Mouse (Mus musculus) erythroid progenitor cell, adult 5-6 weeks (primary cell): ENCODE data around the gene H2-Ke6. TPM values are rescaled to one million over a fixed set of nuclear protein-coding genes. Genes with fewer than 3 reads are reported as not detected.
A peak's percentile ranks its signal among the peaks of the same experiment; 100 is the strongest.
"Not testable (repeated sequence)": the region's sequence is repeated elsewhere in the genome, so short reads cannot be mapped to it uniquely, and the experiment has no call there.

Experiments
- ATAC-seq: replicated peaks from 2 replicates; pipeline ENCODE4 v1.8.0; 2016; ENCODE audit warnings: moderate number of reproducible peaks, mild to moderate bottlenecking, moderate TSS enrichment, inconsistent platforms; ENCODE audit not compliant: poor library complexity, low FRiP score, severe bottlenecking
- total RNA-seq, 2 experiments: library from RNA; stranded (forward) in 1 of 2; stranded (reverse) in 1 of 2; fragments of 150-400 nt in 1 of 2; fragments of 186-747, 209-891 nt in 1 of 2; gene quantifications; 2 replicates each; pipeline versions ENCODE4 v1.2.3 to v1.2.4; 2015 to 2017; ENCODE audit warnings: low replicate concordance in 2 of 2

Gene H2-Ke6
- total RNA-seq, 2 experiments from 2014 or later = 10.8 to 50.3 TPM

DNA sequence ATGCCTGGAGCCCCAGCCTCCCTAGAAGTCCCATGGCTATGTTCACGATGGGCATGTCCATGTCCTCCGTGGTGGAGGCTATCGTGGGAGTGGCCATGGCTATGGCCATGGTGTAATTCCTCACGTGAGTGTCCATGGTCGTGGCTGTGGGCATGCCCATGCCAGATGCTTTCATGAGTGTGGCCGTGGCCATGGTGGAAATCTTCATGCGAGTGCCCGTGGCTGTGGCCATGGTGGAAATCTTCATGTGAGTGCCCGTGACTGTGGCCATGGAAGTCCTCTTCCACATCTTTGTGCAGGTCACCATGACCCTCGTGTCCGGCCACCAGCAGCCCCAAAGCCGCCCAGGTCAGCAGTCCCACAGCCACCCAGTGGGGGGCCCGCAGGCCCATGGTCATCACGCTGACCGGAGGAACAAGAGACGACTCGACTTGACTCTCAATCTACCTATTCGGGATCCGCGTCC lies 3.0 kb upstream of the H2-Ke6 start:
- peak; percentile 5; the same call in 1 of the 2 replicates for ATAC-seq

DNA sequence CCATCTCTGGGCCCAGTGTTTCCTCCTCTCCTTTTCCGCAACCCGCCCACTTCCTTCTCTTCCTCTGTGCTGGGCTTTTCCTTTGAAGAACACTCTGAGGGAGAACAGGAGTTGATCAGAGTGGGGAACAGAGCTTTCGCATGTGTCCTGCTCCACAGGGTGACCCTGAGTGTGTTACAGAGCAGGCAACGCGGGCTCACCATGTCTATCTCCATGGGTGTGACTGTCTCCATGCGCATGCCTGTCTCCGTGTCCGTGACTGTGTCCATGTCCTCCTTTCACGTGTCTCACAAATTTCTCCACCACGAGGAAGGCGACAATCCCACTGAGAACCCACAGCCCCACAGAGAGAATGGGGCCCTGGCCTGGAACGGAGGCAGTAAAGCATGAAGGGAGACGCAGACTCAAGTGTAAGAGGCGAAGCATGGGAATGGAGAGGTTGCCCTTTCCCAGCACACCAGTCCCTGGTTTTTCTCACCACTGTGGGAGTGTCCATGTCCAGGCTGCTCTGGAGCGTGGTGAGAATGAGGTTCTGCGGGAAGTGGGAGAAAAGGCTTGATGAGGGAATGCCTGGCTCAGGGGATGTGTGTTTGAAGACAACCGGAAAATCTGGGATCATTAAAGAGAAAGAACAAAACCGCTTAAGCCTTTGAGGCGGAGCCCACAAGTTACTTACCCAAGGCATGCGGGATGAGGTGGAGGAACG lies 2.2 kb upstream of the H2-Ke6 start:
- no peak for ATAC-seq

DNA sequence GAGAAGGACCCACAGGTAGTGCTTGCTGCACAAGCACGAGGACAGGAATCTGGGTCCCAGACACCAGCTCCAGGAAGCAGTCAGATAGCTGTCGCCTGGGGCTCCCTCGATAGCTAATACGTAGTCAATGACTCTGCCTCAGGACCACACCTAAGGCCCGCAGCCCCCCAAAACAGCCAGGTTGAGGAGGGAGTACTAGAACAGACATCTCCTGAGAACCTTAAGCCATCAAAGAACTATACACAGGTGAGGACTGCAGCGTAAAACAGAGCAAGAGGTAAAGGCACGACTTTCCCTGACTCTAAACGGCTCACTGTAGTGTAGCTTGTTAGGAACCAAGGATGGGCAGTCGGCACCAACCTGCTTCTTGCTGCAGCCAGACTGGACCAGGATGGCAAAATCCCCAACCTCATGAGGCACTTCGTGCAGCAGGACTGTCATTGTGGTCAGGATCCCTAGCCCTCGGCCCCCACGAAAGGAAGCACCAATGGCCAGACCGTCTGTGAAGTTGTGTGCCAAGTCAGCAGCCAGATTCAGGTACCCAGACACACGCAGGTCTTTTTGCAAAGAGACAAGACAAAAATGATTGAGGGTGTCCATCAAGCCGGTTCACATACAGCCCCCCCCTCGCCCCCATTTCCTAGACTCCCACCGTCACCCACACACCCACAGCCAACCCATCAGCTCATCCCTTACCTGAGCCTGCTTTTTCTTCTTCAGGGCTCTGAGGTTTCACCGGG lies 1.5 kb upstream of the H2-Ke6 start:
- no peak for ATAC-seq

DNA sequence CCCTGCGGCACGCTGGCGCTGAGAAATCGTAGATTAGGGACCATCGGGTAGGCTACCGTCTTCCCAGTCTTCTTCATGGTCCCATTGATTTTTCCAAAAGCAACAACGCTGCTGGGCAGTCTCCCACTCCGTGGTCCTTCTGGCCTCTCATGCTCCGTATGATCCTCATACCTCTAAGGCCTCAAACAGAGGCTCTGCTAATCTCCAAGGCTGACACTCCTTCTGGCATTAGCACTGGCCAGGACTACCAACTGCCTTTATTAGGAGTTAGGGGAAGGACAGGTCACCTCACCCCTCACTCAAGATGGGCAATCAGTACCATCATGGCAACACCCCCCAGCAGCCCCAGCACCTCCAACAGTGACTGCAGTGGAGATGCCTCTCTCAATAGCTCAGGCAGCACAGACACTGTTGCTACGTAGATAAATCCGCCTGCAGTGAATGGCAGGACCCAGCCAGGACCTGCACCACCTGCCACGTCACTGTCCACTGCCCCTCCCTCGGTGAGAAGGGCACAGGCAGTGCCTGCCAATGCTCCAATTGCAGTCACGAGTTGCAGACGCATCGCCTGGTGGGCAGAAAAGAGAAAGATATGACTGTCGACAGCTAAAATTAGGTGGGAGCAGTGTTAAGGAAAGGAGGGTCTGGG lies 765 bp upstream of the H2-Ke6 start:
- ATAC-seq = no peak

DNA sequence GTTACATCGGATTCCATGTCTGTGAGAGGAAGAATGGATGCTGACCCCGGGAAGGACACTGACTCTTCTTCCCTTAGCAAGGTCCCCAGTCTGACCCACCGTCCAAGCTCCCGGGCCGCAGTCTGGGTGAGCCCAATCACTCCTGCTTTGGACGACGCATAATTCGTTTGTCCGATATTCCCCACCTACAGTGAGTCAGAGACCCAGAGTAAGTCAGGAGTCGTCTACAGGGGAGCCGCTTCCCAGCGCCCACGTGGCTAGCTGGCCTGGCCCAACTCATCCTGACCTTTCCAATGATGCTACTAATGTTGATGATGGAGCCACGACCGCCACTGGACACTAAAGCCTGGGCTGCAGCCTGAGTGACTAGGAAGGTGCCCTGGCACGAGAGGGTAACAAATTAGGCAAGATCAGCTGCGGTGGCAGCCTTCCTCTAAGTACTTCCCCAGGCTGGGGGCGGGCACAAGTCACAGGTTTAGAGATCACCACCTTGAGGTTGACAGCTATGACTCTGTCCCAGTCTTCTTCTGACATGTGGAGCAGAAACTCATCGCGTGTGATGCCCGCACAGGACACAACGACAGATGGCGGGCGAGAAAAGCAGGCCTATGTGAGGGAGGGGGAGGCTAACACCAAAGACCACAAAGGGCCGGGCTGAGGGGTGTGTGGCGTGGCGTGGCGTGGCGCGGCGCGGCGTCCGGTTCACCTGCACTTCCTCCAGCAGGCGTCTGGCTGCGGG lies 774 bp downstream of the H2-Ke6 start:
- no peak for ATAC-seq

DNA sequence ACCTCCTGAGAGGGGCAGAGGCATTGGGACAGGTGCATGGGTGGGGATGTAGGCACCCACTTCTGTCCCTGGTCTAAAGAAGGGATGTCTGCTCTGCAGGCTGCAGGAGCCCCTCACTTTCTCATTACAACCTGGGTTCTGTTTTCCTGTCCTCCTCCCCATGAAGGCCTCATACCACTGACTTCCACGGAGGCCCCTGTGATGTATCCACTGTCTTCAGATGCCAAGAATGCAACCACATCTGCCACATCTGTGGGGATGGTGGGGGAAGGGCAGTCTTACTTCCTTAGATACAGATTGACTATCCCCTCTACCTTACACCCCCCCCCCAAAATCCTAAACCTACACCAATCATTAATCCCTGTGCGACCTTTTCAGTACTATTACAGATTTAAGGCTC lies 1.6 kb downstream of the H2-Ke6 start:
- ATAC-seq = no peak

DNA sequence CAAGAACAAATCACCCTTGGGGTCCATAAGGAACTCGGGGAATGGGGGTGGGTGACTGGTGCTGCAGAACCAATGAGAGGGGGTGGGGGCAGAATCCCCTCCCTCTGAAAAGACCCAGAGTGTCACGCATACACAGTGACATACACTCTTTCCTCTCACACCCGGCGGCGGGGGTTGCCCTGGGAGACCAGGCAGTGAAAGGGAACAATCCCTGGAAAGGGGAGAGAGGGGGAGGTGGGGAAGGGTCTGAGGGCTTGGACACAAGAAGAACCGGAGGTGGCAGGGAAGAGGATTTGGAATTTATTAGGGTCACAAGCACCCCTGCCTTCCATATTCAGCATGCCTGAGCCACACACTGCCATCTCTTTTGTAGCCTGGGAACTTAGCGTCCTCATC lies 2.1 kb downstream of the H2-Ke6 start:
- no peak for ATAC-seq

DNA sequence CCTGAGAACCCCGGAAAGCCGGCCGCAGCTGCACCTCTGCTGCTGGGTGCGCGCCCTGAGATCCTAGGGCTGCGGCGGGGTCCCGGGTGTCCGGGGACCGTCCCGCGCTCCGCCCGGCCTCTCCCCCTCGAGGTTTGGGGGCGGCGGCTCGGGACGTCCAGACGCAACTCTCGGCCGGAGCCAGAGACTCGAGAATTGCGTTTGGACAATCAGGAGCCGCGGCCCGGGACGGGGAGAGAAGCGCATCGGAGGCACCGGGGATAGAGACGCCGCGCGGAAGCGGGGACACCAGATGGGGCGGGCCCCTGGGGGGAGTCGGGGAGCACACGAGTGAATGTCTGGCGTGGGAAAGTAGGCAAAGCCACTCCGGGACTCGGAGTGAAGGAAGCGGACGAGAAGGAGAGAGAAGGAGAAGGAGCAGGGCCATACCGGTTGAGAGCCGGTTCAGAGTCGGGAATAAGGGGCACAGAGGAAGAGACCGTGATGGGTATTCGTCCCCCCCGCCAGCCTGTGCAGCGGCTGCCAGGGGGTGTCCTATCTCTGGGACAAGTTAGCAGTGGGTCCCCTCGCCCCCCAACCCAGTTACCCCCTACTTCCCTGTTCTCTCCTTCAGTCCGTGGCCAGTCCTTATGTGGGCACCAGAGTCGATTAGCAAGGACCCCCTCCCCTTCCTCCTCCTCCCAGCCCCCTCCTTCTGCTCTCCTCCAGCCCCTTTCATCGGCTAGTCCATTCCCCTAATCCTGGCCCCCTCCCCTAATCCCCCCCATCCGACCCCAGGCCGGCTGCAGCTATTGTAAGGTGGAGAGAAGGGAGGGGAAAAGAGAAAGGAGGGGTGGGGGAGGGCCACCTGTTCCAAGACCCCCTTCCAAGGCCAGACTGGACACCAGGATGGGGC lies 2.8 kb downstream of the H2-Ke6 start:
- ATAC-seq = no peak

DNA sequence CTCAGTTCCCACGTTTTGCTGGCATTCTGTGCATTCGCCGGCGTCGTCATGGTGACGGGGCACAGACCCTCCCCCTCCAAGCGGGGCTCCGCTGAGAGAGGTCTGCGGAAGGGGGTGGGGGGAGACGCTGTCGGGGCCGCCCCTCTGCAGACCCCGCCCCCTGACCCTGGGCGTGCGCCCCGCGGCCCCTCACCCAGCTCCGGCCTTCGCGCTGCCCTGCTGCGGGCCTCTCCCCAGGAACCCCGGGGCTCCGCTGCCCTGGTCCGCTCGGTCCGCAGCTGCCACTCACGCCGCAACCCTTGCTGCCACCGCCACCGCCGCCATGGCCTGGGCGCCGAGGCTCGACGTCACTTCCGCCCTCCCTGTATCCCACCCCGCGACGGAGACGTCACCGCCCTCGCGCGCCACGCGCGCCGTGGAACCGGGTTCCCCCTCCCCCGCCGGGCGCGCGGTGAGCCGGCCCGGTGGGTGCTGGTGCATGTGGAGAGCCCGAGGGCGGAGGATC lies 3.5 kb downstream of the H2-Ke6 start, which contains the start of gene Ring1:
Gene Ring1 (minus strand): TSS at position 364 of the 505 bp plus-strand sequence.
- peak; percentile 59 for ATAC-seq

DNA sequence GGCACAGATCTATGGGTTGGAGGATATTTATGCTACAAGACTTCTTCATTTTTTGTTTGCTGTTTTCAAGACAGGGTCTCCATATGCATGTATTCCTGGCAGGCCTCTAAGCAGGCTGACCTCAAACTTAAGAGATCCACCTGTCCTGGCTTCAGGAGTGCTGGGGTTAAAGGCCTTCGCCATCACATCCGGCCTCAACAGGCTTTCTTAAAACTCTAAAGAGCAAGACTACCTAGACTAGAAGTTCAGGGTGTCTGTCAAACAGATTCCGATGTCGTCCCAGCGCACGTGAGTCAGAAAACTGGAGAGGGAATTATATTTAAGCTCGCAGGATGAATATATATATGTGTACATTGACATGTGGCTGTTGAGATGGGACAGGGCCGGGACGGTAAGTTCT lies 4.2 kb downstream of the H2-Ke6 start:
- ATAC-seq = no peak

DNA sequence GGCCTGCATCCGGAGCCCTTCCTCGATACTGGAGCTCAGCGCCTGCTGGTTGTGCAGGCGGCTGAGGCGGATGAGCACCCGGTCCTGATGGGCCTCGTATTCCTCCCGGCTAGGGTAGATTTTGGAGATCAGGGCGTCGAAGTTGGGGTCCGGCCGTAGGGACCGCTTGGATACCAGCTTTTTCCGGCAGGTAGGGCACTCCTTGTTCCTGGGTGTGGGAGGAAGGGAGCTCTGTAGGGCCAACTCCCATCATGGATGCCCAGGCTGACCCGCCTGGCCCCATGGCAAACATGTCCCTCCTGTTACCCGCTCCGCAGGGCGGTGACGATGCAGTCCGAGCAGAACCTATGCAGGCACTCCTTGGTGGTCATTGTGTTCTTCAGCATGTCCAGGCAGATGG lies 4.9 kb downstream of the H2-Ke6 start:
- ATAC-seq = no peak

DNA sequence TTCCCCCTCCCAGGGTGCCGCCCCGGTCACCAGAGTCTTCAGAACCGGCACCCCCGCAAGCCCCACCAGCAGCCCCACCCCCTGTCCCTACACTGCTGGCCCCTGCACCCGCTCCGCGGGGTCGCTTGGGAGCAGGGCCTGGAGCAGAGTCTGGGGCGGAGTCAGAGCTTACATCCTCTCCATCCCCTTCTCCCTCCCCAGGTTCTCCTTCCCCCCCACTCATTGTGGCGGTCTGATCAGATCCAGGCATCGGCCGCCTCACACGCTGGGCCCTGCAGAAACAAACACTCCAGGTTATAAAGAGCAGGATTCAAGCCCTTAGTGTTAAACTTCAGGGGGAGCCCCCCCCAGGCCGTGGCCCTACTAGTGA lies 5.5 kb downstream of the H2-Ke6 start:
- ATAC-seq = no peak

DNA sequence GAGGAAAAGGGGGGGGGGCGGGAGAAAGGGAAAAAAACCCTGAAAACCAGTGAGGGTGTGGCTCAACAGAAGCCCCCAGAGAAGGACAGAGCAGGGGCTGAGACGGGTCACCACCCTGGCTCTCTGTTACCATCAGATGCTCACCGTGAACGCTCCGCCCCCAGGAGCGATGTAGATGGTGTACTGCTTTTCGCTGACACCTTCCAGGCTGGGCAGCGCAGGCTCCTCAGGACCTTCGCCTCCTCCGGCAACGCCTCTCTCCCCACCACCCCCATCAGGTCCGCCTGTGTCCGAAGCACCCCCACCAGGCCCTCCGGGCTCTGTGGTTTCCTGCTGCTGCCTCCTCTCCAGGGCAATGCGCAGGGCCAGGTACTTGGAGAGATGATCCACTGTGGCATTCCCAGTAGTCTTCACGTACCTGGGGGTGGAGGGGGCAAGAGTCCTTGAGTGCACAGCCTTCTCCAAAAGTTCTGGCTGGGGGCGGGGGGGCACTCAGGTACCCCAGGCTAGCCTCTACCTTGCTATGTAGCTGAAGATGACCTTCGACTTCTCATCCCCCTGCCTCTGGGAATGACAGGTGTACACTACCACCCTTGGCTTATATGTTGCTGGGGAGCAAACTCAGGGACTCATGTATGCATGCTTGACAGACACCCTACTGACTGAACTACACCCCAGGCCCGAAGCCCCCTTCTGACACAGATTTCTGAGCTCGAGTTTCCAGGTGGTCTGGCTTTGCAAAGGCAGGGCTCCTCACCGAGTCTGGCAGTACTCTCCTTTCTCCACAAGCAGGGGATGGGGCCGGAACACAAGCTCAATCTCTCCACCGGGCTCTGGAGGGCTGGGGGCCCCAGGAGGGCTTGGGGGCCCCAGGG lies 6.1 kb downstream of the H2-Ke6 start:
- no peak for ATAC-seq

DNA sequence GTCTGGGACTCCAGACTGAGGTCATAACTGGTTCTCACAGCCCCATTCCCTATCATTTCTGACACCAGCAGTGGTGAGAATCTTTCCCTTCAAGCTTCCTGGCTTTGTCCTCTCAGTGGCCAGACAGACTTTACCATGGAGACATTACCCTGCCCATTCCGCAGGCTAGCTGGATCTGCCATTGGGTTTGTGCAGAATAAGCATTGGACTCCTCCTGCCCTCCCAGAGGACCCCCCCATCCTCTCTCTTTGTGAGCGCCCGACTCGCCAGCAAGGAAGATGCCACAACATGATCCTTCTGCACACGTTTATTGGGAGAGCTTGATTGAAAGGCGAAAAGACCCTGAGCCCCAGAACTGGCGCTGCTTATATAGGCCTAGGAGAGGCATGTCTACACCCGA lies 14.4 kb downstream of the H2-Ke6 start:
- ATAC-seq = no peak

DNA sequence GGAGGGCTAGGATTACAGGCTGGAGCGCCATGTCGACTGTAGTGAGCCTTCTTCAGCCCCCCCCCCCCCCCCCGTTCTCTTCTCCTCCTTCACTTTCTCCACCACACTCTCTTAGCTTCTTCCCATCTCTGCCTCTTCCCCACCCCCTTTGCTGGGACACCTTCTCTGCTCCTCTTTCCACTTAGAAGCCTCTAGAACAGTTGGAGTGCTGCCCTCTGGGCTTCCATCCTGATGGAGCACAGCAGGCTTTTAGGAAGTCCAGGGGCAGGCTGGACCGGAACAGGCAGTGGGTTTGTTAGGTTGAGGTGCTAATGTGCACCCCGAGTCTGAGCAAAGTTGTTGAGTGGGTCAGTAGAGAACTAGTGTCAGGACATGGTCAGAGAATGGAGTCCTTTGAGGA lies 17.7 kb downstream of the H2-Ke6 start:
- ATAC-seq = no peak

DNA sequence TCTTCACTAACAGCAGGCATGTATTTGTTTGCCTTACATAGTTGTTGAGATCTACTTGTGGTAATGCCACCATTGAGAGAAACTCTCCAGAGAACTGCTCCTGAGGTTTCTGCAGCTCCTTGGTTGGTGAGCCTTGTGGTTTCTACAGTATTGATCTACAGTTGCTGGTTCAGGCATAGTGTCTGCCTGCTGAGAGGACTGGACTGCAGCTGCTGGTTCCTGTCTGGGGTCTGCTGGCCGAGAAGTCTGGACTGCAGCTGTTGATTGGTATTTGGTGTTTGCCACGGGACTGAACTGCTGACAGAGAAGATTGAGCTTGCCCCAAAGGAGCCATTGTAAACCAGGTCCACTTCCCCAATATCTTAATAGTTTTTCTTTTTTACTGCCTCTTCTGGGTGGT lies 21.3 kb downstream of the H2-Ke6 start:
- ATAC-seq = no peak

DNA sequence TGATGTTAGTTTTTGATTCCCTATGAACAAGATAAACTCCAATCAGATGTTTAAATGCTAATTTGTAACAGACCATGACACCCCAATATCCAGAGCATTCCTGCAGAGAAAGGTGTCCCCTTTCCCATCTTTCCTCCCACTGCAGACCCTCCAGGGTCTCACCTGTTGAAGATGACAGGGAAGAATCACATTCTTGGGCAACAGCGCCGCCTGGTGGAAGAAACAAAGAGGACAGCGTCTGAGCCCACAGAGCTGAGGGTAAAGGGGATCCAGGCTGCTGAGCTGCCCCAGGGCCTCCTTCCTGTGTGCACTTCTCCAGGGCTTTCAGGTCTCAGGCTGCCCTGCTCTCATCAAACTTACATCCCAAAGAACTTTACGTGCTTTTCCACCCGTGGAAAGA lies 24.4 kb downstream of the H2-Ke6 start:
- no peak for ATAC-seq

DNA sequence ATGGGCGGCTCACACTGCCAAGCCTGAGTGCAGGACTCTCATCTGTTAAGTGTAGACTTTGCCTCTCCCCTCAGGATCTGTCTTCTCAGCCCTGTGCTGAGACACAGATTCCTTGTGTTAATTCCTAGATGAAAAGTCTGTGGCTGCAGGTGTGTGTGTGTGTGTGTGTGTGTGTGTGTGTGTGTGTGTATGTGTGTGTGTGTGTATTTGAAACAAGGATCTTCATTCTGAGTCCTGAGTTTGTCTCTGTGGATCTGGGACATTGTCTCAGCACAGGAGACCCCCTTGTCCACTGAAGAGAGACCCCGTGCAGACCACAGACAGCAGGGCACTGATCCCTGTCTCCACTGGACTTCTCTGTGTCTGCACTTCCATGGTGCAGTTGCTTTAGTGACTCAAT lies 27.1 kb downstream of the H2-Ke6 start:
- ATAC-seq = not testable (repeated sequence)
